In the genomic region with DNA sequence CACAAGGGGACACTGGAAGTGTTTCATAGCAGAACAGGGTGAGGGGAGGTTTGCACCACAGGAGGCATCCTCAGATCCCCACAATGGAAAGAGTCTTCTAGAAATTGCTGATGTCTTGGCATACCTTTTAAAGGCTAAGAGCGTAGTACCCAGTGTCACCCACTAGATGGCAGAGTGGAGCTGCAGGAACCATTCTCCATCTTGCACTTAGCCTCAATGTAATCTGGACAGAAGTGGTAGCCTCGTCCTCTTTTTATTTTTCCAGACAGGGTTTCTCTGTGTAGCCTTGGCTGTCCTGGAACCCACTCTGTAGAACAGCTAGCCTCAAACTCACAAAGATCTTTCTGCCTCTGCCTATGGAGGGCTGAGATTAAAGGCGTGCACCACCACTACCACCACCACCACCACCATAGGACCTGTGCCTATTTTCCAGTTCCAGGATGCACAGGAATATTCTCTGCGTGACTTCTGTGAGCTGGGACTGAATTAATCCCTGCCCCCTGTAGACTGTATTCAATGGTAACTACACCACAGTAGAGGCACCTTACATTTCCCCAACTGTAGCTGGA, we compare ENCODE assay signal across 8 mouse cellular contexts.
DNase-seq lines count a peak whose midpoint lies in the region; ATAC-seq lines count a peak whose summit lies in the region.

No protein-coding gene starts in this region.

- ATAC-seq in frontal cortex, adult (ENCODE audit: low TSS enrichment), result peak; percentile 85

- DNase-seq in frontal cortex, postnatal 10 days (ENCODE audit: low spot score in 2 of 2), result no peak
- DNase-seq in urinary bladder, postnatal 25 days (ENCODE audit: low spot score), result peak; percentile 47
- DNase-seq in urinary bladder, adult 18-20 months (ENCODE audit: low spot score in 2 of 2), result no peak
- peak; percentile 80 for DNase-seq in embryo, embryonic 10 days (ENCODE audit: low spot score)
- DNase-seq in induced T-regulatory cell, adult 2 months (ENCODE audit: low read depth), result peak; percentile 84
- peak; percentile 66 for DNase-seq in lung, postnatal 10 days
- peak; percentile 38 for DNase-seq in right cerebral cortex, postnatal 25 days

Comparison
In these comparisons a context has a peak if more than half of its experiments do, and no peak if none do; other contexts are left out.
1. DNase-seq: peak in urinary bladder, postnatal 25 days (single experiment), embryo, embryonic 10 days (single experiment), induced T-regulatory cell, adult 2 months (single experiment), lung, postnatal 10 days (single experiment) and right cerebral cortex, postnatal 25 days (single experiment); none in frontal cortex, postnatal 10 days (0 of 2) and urinary bladder, adult 18-20 months (0 of 2).